Mouse (Mus musculus): ENCODE results near the gene Cfap46. TPM values are rescaled to one million over a fixed set of nuclear protein-coding genes. Genes with fewer than 3 reads are reported as not detected.

Cfap46 gene
- polyA plus RNA-seq, 1 experiment = not detected

DNA sequence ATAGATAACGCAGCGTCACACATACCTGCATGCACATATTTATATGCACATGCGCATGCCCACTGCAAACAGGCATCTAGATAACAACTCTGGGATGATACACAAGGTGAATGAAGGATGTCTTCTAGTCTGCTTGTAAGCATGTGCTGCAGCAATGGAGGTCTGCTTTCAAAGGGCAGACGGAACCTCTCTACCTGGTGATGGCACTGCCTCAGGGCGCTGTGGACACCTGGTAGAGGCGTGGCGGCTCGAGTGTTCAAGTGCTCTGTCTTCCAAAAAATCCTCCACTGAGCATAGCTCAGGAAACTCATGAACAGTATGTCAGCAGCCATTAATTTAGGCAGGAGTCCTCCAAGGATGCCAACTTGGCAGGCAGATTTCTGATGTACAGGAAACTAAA lies 22.2 kb upstream of the Cfap46 start:
- peaks cover 39% of the 10 kb centered on the region for H3K27me3 ChIP-seq (replicated peaks)
- peaks cover 29% of the 10 kb centered on the region for H3K4me1 ChIP-seq
- peak overlapping the region; percentile 1 for H3K4me3 ChIP-seq (replicated peaks)
- peaks cover 7% of the 10 kb centered on the region for H3K9me3 ChIP-seq
- H3K36me3 ChIP-seq (replicated peaks; ENCODE audit: low read length) = no peaks in the 10 kb centered on the region
- no peak for TF ChIP-seq FLI1 (IDR thresholded peaks at IDR 0.05; ENCODE audit: low read length)
- no peak for TF ChIP-seq GATA1 (IDR thresholded peaks at IDR 0.05; ENCODE audit: borderline replicate concordance, low read length)

GRCm38 (mm10) chr7:139705081-139705480 lies 21.5 kb upstream of the Cfap46 start:
- H3K4me1 ChIP-seq = peaks cover 29% of the 10 kb centered on the region
- no peaks in the 10 kb centered on the region for H3K36me3 ChIP-seq (replicated peaks; ENCODE audit: low read length)
- TF ChIP-seq GATA1 (IDR thresholded peaks at IDR 0.05; ENCODE audit: borderline replicate concordance, low read length) = no peak
- TF ChIP-seq FLI1 (IDR thresholded peaks at IDR 0.05; ENCODE audit: low read length) = no peak
- peaks cover 7% of the 10 kb centered on the region for H3K9me3 ChIP-seq
- H3K4me3 ChIP-seq (replicated peaks) = no peak overlapping the region
- peaks cover 39% of the 10 kb centered on the region for H3K27me3 ChIP-seq (replicated peaks)

DNA sequence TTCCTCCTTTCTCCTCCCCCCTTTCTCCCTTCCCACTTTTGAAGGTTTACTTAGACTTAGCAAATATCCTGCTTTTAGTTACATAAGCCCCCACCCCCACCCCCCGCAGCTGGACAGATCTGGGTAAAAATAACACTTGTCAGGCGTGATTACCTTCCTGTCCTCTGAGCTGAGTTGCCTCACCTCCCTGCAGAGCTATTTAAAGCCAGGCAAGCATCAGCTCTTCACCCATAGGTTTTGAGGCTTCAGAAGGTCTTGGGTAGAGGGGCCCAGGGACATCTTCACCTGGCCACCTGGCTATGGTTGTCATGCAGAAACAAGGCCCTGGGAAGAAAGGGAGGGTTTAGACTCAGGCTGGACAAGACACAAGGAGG lies 20.2 kb upstream of the Cfap46 start:
- no peak for TF ChIP-seq GATA1 (IDR thresholded peaks at IDR 0.05; ENCODE audit: borderline replicate concordance, low read length)
- no peak for TF ChIP-seq FLI1 (IDR thresholded peaks at IDR 0.05; ENCODE audit: low read length)
- Histone ChIP-seq H3K4me1 (peaks cover 29% of the 10 kb centered on the region), H3K4me3 (replicated peaks) (peak overlapping the region; percentile 80), H3K36me3 (replicated peaks; ENCODE audit: low read length) (no peaks in the 10 kb centered on the region), H3K9me3 (peaks cover 1% of the 10 kb centered on the region), H3K27me3 (replicated peaks) (peaks cover 38% of the 10 kb centered on the region)

GRCm38 (mm10) chr7:139703146-139703825 lies 19.7 kb upstream of the Cfap46 start:
- TF ChIP-seq FLI1 (IDR thresholded peaks at IDR 0.05; ENCODE audit: low read length) = no peak
- no peak for TF ChIP-seq GATA1 (IDR thresholded peaks at IDR 0.05; ENCODE audit: borderline replicate concordance, low read length)
- H3K27me3 ChIP-seq (replicated peaks) = peaks cover 38% of the 10 kb centered on the region
- H3K9me3 ChIP-seq = no peaks in the 10 kb centered on the region
- peaks cover 29% of the 10 kb centered on the region for H3K4me1 ChIP-seq
- no peaks in the 10 kb centered on the region for H3K36me3 ChIP-seq (replicated peaks; ENCODE audit: low read length)
- peak overlapping the region; percentile 80 for H3K4me3 ChIP-seq (replicated peaks)

DNA sequence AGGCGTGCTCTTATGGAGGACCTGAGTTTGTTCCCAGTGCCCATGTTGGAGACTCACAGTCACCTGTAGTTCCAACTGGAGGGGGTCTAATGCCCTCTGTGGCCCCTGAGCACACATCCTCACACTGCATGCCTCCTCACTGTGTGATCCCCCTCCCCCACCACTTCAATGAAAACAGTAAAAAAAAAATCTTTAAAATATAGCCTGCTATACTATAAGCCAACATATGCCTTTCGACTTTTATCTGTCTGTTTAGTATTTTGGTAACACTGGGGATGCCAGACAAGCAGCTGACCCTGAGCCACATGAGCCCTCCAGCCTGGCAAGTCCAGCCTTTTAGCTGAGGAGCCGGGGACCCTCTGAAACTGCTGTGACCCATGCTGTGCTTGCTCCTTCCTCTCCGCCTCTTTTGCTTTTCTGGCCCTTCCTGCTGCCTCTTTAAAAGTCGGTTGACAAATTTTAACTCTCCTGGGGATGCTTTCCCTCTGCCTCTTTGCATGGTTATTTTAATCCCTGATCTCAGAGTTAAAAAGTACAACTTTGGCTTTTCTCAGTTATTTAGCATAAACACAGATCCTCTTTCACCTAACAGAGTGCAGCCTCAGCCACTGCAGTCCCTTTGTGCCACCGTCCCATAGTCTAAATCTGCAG lies 18.2 kb upstream of the Cfap46 start:
- H3K27me3 ChIP-seq (replicated peaks) = peaks cover 30% of the 10 kb centered on the region
- no peak overlapping the region for H3K4me3 ChIP-seq (replicated peaks)
- H3K4me1 ChIP-seq = peaks cover 29% of the 10 kb centered on the region
- H3K36me3 ChIP-seq (replicated peaks; ENCODE audit: low read length) = no peaks in the 10 kb centered on the region
- peaks cover 13% of the 10 kb centered on the region for H3K9me3 ChIP-seq
- TF ChIP-seq GATA1 (IDR thresholded peaks at IDR 0.05; ENCODE audit: borderline replicate concordance, low read length) (no peak), FLI1 (IDR thresholded peaks at IDR 0.05; ENCODE audit: low read length) (no peak)

DNA sequence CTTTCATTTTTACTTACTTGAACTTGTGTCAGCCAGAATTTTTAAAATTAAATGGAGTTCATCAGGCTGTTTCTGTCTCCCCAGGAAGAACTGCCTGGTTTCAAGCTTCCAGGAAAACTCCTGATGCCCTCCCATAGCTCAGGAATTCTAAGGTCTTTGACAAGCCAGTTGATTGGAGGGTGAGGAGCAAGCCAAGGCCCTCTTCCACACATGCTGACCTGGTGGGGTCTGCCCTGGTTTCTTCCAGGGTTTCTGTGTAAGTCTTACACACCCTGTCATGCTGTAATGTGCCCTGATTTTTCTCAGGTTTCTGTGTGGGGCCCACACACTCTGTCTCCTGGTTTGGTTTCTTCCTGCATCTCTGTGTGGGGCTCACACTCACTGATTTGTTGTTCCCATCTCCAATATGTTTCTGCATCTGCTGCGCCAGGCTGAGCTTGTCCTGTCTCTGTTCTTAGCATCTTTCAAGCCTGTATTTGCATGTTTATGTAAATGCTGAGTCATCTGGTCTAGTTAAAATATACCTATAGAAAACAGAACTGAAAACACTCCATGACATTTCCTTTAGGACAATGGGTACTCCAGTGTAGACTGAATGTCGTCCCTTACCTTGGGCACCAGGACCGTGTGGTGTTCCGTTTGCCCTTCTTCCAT lies 9.2 kb upstream of the Cfap46 start:
- H3K4me1 ChIP-seq = no peaks in the 10 kb centered on the region
- no peak overlapping the region for H3K4me3 ChIP-seq (replicated peaks)
- TF ChIP-seq GATA1 (IDR thresholded peaks at IDR 0.05; ENCODE audit: borderline replicate concordance, low read length) = no peak
- TF ChIP-seq FLI1 (IDR thresholded peaks at IDR 0.05; ENCODE audit: low read length) = no peak
- peaks cover 30% of the 10 kb centered on the region for H3K27me3 ChIP-seq (replicated peaks)
- H3K36me3 ChIP-seq (replicated peaks; ENCODE audit: low read length) = no peaks in the 10 kb centered on the region
- H3K9me3 ChIP-seq = peaks cover 9% of the 10 kb centered on the region

DNA sequence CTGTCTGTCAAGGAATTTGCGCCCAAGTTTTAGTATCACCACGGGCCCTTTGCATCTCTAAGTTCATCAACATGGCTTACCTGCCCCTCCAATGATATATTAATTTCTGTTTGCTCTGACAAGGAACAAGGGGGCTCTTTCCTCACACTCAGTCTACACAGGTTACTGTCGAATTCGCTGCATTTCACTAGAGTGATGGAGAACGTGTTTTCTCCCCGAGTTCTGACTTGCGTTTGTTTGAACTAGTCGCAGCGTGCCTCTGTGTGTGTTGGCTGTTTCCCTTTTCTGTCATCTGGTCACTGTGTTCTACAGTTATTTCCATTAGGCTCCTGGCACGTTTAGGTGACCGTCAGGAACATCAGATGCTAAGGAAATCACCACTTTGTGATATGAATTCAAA lies 8.6 kb upstream of the Cfap46 start:
- TF ChIP-seq GATA1 (IDR thresholded peaks at IDR 0.05; ENCODE audit: borderline replicate concordance, low read length) = no peak
- TF ChIP-seq FLI1 (IDR thresholded peaks at IDR 0.05; ENCODE audit: low read length) = no peak
- H3K4me1 ChIP-seq = no peaks in the 10 kb centered on the region
- H3K9me3 ChIP-seq = peaks cover 3% of the 10 kb centered on the region; the same call in 1 of the 2 replicates
- H3K27me3 ChIP-seq (replicated peaks) = peaks cover 33% of the 10 kb centered on the region
- no peak overlapping the region for H3K4me3 ChIP-seq (replicated peaks)
- no peaks in the 10 kb centered on the region for H3K36me3 ChIP-seq (replicated peaks; ENCODE audit: low read length)

DNA sequence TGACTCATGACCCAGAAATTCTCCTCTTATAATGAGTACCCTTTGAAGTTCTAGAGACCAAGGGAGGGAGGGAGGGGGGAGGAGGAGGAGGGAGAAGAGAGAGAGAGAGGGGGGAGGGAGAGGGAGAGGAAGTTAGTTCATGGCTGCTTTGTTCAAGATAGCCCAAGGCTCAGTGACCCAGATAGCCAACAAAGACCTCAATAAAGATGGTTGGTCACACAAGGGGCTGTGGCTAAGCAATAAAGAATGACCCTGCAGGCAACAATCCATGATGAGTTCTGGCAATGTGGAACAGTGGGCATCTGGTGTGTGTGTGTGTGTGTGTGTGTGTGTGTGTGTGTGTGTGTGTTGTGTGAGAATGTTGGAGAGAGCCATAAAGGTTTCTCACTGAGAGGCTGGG lies 1.7 kb upstream of the Cfap46 start:
- no peaks in the 10 kb centered on the region for H3K36me3 ChIP-seq (replicated peaks; ENCODE audit: low read length)
- H3K9me3 ChIP-seq = no peaks in the 10 kb centered on the region
- peaks cover 57% of the 10 kb centered on the region for H3K27me3 ChIP-seq (replicated peaks)
- H3K4me1 ChIP-seq = peaks cover 23% of the 10 kb centered on the region
- TF ChIP-seq GATA1 (IDR thresholded peaks at IDR 0.05; ENCODE audit: borderline replicate concordance, low read length) (no peak), FLI1 (IDR thresholded peaks at IDR 0.05; ENCODE audit: low read length) (no peak)
- H3K4me3 ChIP-seq (replicated peaks) = no peak overlapping the region

DNA sequence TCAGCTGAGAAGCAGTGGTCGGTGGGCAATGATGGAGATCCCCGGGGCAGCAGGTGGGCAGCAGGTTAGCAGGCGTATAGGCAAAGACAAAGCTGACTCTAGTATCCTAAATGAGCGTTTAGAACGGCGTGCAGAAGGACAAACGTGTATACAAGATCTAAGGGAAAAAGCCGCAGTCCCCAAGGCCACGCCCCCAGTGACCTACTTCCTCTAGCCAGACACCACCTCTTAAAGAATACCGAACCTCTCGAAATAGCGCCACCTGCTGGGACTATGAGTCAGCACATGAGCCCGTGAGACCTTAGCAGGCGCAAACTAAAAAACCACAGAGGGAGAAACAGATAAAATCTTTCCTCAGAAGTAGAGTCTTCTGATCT lies 924 bp upstream of the Cfap46 start:
- peaks cover 23% of the 10 kb centered on the region for H3K4me1 ChIP-seq
- TF ChIP-seq FLI1 (IDR thresholded peaks at IDR 0.05; ENCODE audit: low read length) (no peak), GATA1 (IDR thresholded peaks at IDR 0.05; ENCODE audit: borderline replicate concordance, low read length) (no peak)
- no peaks in the 10 kb centered on the region for H3K9me3 ChIP-seq
- peak overlapping the region; percentile 92 for H3K4me3 ChIP-seq (replicated peaks)
- H3K36me3 ChIP-seq (replicated peaks; ENCODE audit: low read length) = no peaks in the 10 kb centered on the region
- peaks cover 52% of the 10 kb centered on the region for H3K27me3 ChIP-seq (replicated peaks)

Data from megakaryocyte, embryonic 14.5 days (primary cell).